Mouse (Mus musculus): ENCODE results near the gene Pirt. TPM values are rescaled to one million over a fixed set of nuclear protein-coding genes. Genes with fewer than 3 reads are reported as not detected.

Pirt gene
- total RNA-seq, 1 experiment: 0.76 TPM

- peak; percentile 66 for DNase-seq (ENCODE audit: low read depth, low spot score)
- Histone ChIP-seq H3K27ac (ENCODE audit: insufficient read depth, low read depth, low read length, poor library complexity, severe bottlenecking) (peak overlapping the region; percentile 61; the same call in 1 of the 2 replicates), H3K36me3 (ENCODE audit: control insufficient read depth, insufficient read depth, low read length, poor library complexity, severe bottlenecking) (no peaks in the 10 kb centered on the region), H3K4me1 (ENCODE audit: control insufficient read depth in 2 of 2, insufficient read depth in 2 of 2, low read length in 2 of 2, poor library complexity in 1 of 2) (peaks cover 8 to 30% of the 10 kb centered on the region in 2 experiments), H3K4me3 (ENCODE audit: insufficient read depth in 1 of 2, low read depth in 1 of 2, low read length in 2 of 2, poor library complexity in 1 of 2, severe bottlenecking in 1 of 2) (no peak overlapping the region), H3K9me3 (ENCODE audit: control insufficient read depth, insufficient read depth, low read depth, low read length) (no peaks in the 10 kb centered on the region), H3K9ac (ENCODE audit: insufficient read depth, low read depth, low read length, poor library complexity, severe bottlenecking) (no peak overlapping the region)
- in situ Hi-C loops (cut with MboI; ENCODE audit: low sequenced_read_pairs in 2 of 2, unreplicated experiment in 2 of 2): loop anchor here in 1 of 2 experiments (5.0 kb wide), 1 partner anchor 62 kb away; no protein-coding TSS in a partner anchor
- no peak for TF ChIP-seq CHD2 (IDR thresholded peaks at IDR 0.05; ENCODE audit: low read depth, low read length)
- TF ChIP-seq HCFC1 (IDR thresholded peaks at IDR 0.05; ENCODE audit: borderline replicate concordance, insufficient read depth, low read length): no peak
- no peak for TF ChIP-seq MAFK (IDR thresholded peaks at IDR 0.05; ENCODE audit: insufficient read depth, low read depth, low read length)
- TF ChIP-seq ZNF384 (IDR thresholded peaks at IDR 0.05; ENCODE audit: low read depth, low read length): no peak
- TF ChIP-seq ZC3H11A (IDR thresholded peaks at IDR 0.05; ENCODE audit: borderline replicate concordance, low read depth, low read length): no peak
Measured at GRCm38 (mm10) chr11:66920012-66920411, 8.2 kb downstream of the Pirt start.

GRCm38 (mm10) chr11:66924095-66924823 lies 12.5 kb downstream of the Pirt start:
- Histone ChIP-seq H3K27ac (ENCODE audit: insufficient read depth, low read depth, low read length, poor library complexity, severe bottlenecking) (no peak overlapping the region), H3K4me3 (ENCODE audit: insufficient read depth in 1 of 2, low read depth in 1 of 2, low read length in 2 of 2, poor library complexity in 1 of 2, severe bottlenecking in 1 of 2) (no peak overlapping the region), H3K9ac (ENCODE audit: insufficient read depth, low read depth, low read length, poor library complexity, severe bottlenecking) (no peak overlapping the region), H3K36me3 (ENCODE audit: control insufficient read depth, insufficient read depth, low read length, poor library complexity, severe bottlenecking) (no peaks in the 10 kb centered on the region), H3K4me1 (ENCODE audit: control insufficient read depth in 2 of 2, insufficient read depth in 2 of 2, low read length in 2 of 2, poor library complexity in 1 of 2) (peaks cover 5 to 30% of the 10 kb centered on the region in 2 experiments), H3K9me3 (ENCODE audit: control insufficient read depth, insufficient read depth, low read depth, low read length) (no peaks in the 10 kb centered on the region)
- TF ChIP-seq ZNF384 (IDR thresholded peaks at IDR 0.05; ENCODE audit: low read depth, low read length) (no peak), CHD2 (IDR thresholded peaks at IDR 0.05; ENCODE audit: low read depth, low read length) (no peak), ZC3H11A (IDR thresholded peaks at IDR 0.05; ENCODE audit: borderline replicate concordance, low read depth, low read length) (no peak), HCFC1 (IDR thresholded peaks at IDR 0.05; ENCODE audit: borderline replicate concordance, insufficient read depth, low read length) (no peak), MAFK (IDR thresholded peaks at IDR 0.05; ENCODE audit: insufficient read depth, low read depth, low read length) (no peak)
- no peak for DNase-seq (ENCODE audit: low read depth, low spot score)
- in situ Hi-C loops (cut with MboI; ENCODE audit: low sequenced_read_pairs in 2 of 2, unreplicated experiment in 2 of 2): loop anchor here in 1 of 2 experiments (5.0 kb wide), 1 partner anchor 58 kb away; no protein-coding TSS in a partner anchor

- H3K36me3 ChIP-seq (ENCODE audit: control insufficient read depth, insufficient read depth, low read length, poor library complexity, severe bottlenecking): no peaks in the 10 kb centered on the region
- H3K27ac ChIP-seq (ENCODE audit: insufficient read depth, low read depth, low read length, poor library complexity, severe bottlenecking): no peak overlapping the region
- H3K4me3 ChIP-seq (ENCODE audit: insufficient read depth in 1 of 2, low read depth in 1 of 2, low read length in 2 of 2, poor library complexity in 1 of 2, severe bottlenecking in 1 of 2): no peak overlapping the region
- no peak overlapping the region for H3K9ac ChIP-seq (ENCODE audit: insufficient read depth, low read depth, low read length, poor library complexity, severe bottlenecking)
- TF ChIP-seq ZC3H11A (IDR thresholded peaks at IDR 0.05; ENCODE audit: borderline replicate concordance, low read depth, low read length) (no peak), ZNF384 (IDR thresholded peaks at IDR 0.05; ENCODE audit: low read depth, low read length) (no peak), CHD2 (IDR thresholded peaks at IDR 0.05; ENCODE audit: low read depth, low read length) (no peak), HCFC1 (IDR thresholded peaks at IDR 0.05; ENCODE audit: borderline replicate concordance, insufficient read depth, low read length) (no peak), MAFK (IDR thresholded peaks at IDR 0.05; ENCODE audit: insufficient read depth, low read depth, low read length) (no peak)
- in situ Hi-C loops (cut with MboI; ENCODE audit: low sequenced_read_pairs in 2 of 2, unreplicated experiment in 2 of 2): no loop called here
- peaks cover 11 to 23% of the 10 kb centered on the region in 2 experiments for H3K4me1 ChIP-seq (ENCODE audit: control insufficient read depth in 2 of 2, insufficient read depth in 2 of 2, low read length in 2 of 2, poor library complexity in 1 of 2)
- DNase-seq (ENCODE audit: low read depth, low spot score): no peak
- H3K9me3 ChIP-seq (ENCODE audit: control insufficient read depth, insufficient read depth, low read depth, low read length): no peaks in the 10 kb centered on the region
Measured at GRCm38 (mm10) chr11:66928311-66928710, 16.5 kb downstream of the Pirt start.

- in situ Hi-C loops (cut with MboI; ENCODE audit: low sequenced_read_pairs in 2 of 2, unreplicated experiment in 2 of 2): no loop called here
- TF ChIP-seq MAFK (IDR thresholded peaks at IDR 0.05; ENCODE audit: insufficient read depth, low read depth, low read length): no peak
- no peak for TF ChIP-seq ZNF384 (IDR thresholded peaks at IDR 0.05; ENCODE audit: low read depth, low read length)
- no peak for TF ChIP-seq CHD2 (IDR thresholded peaks at IDR 0.05; ENCODE audit: low read depth, low read length)
- no peak for TF ChIP-seq ZC3H11A (IDR thresholded peaks at IDR 0.05; ENCODE audit: borderline replicate concordance, low read depth, low read length)
- TF ChIP-seq HCFC1 (IDR thresholded peaks at IDR 0.05; ENCODE audit: borderline replicate concordance, insufficient read depth, low read length): no peak
Measured at GRCm38 (mm10) chr11:66932827-66933599, 21.2 kb downstream of the Pirt start.

More at GRCm38 (mm10) chr11:66932827-66933599, 21.2 kb downstream of the Pirt start:
- no peak for DNase-seq (ENCODE audit: low read depth, low spot score)
- Histone ChIP-seq H3K9ac (ENCODE audit: insufficient read depth, low read depth, low read length, poor library complexity, severe bottlenecking) (no peak overlapping the region), H3K4me3 (ENCODE audit: insufficient read depth in 1 of 2, low read depth in 1 of 2, low read length in 2 of 2, poor library complexity in 1 of 2, severe bottlenecking in 1 of 2) (no peak overlapping the region), H3K4me1 (ENCODE audit: control insufficient read depth in 2 of 2, insufficient read depth in 2 of 2, low read length in 2 of 2, poor library complexity in 1 of 2) (peaks cover 14 to 16% of the 10 kb centered on the region in 2 experiments), H3K27ac (ENCODE audit: insufficient read depth, low read depth, low read length, poor library complexity, severe bottlenecking) (peak overlapping the region; percentile 31; the same call in 1 of the 2 replicates), H3K9me3 (ENCODE audit: control insufficient read depth, insufficient read depth, low read depth, low read length) (no peaks in the 10 kb centered on the region), H3K36me3 (ENCODE audit: control insufficient read depth, insufficient read depth, low read length, poor library complexity, severe bottlenecking) (no peaks in the 10 kb centered on the region; the same call in 1 of the 2 replicates)
